Mouse (Mus musculus): Measurements from ENCODE around the gene Snx30.

The Snx30 gene

DNA sequence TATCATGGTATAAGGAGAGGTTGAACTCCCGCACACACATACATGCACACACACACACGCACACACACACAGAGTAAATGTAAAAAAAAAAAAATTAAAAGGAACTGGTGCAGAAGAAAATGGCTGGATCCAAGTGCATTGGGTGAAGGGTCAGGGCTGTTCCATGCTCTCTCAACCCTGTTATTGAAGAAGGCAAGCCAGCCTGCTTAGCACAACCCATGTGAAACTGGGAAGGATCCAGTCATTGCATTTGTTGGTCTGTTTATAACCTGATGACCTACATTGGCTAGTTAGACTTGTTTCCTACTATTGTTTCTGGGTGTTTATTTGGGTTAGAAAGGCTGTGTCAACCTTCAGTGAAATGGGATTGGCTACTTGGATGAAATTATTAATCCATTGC lies 103.1 kb downstream of the Snx30 start:
- DNase-seq, result no peak

DNA sequence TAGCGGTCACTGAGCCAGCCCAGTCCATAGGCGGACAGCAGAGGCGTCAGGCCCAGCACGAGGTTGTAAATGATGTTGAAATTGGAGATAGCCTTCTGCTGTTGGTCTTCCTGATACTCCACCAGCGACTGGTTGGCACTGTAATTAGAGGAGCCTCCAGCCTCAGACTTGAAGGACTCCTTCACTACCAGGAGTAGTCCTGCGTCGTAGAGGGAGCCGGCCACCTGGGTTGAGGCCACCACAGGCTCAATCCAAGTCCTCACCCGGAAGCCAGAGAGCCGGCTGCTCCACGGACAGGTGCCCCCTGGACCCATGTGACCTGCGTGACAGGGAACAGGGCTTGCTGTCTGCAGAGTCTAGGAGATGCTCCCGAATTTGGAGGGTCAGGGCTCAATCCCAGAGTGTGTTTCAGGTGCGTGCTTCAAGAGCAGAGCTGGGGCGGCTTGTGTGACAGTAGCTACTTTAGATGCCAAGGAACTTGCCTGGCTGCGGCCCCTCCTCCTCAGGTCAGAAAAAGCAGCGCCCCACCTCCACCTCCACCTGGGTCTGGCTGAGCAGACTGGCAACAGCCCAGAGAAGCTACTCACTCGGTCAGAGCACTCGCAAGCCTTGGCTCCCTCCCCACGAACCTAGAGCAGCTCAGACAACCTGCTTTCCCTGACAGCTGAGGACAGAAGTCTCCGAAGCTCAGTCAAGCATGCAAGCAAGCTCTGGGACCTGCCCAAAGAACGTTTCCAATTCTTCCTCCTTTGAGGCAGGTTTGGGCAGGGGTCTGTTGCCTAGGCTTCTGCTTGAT lies 109.2 kb downstream of the Snx30 start, which contains the start of gene Slc46a2:
Gene Slc46a2, minus strand, starts transcription at position 449 of the 796 bp plus-strand sequence.
- DNase-seq, result no peak

DNA sequence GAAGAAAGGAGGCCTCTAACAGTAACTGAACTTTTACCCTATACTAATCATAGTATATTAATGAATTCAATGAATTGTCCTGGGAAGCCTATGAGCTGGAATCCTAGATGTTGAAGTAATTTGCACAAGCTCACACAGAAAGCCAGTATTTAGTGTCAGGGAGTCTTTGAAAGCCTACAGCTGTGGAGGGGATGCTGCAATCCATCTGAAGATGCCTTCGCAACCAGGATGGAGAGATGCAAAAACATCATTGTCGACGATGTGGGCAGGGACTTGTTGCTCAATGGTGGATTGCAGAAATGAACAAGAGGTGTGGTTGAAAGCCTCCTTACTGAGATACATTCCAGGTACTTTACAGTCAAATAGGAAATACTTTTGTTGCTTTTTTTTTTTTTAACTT lies 112.3 kb downstream of the Snx30 start:
- no peak for DNase-seq

DNA sequence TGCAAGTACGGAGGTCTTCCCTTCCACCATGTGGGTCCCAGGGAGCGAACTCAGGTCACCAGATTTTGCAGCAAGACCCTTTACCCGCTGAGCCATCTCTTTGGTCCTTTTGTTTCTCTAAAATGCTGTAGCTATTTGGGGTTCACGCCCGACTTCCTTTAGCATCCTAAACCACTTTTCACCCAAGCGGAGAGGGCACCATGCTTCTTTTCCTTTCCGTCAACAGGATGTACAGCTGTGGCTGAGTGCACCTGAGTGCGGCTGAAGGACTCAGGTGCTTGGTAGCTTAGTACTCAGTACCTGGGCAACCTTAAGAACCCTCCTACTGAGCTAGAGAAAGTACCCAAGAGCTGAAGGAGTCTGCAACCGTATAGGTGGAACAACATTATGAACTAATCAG lies 119.4 kb downstream of the Snx30 start:
- no peak for DNase-seq

- DNase-seq, result no peak
These were observed 122.0 kb downstream of the Snx30 start for GRCm38 (mm10) chr4:59927666-59928065.

- DNase-seq, result peak; percentile 74
These were observed 122.7 kb downstream of the Snx30 start for GRCm38 (mm10) chr4:59928347-59928746.

GRCm38 (mm10) chr4:59932505-59933281 lies 127.1 kb downstream of the Snx30 start:
- no peak for DNase-seq

- DNase-seq, result no peak
These were observed 131.9 kb downstream of the Snx30 start for GRCm38 (mm10) chr4:59937543-59937942.
